In genomic region chr10:128283604-128284579, GRCm38 (mm10) we compare ENCODE assay signal across 8 mouse cellular contexts. TPM values are rescaled to one million over a fixed set of nuclear protein-coding genes. Genes with fewer than 3 reads are reported as not detected.
DNase-seq lines count a peak whose midpoint lies in the region; ATAC-seq lines count a peak whose summit lies in the region.

No protein-coding gene starts in this region.

- H3K27ac ChIP-seq in liver, embryonic 16.5 days (ENCODE audit: low read length) = no peak overlapping the region

- no peak overlapping the region for H3K4me2 ChIP-seq in liver, embryonic 16.5 days (ENCODE audit: low read depth, low read length)

- peak; percentile 35; the same call in 1 of the 2 replicates for ATAC-seq in liver, embryonic 16.5 days (ENCODE audit: low read depth)

- DNase-seq in CD4-positive, CD25-positive, alpha-beta regulatory T cell, adult 2 months (ENCODE audit: low read depth, low spot score) = peak; percentile 84
- peak; percentile 91 for DNase-seq in R1 (ENCODE audit: low read depth, low spot score)
- DNase-seq in cerebellum, adult 9-10 months = peak; percentile 99
- DNase-seq in forelimb bud, embryonic 11.5 days (ENCODE audit: low read depth, low spot score) = peak; percentile 72
- peak; percentile 74 for DNase-seq in kidney, adult 9 months
- DNase-seq in ovary, postnatal 36 days (ENCODE audit: low spot score) = peak; percentile 62
- DNase-seq in yolk sac, embryonic 10.5 days (ENCODE audit: low spot score) = peak; percentile 57

- H3K9ac ChIP-seq in liver, embryonic 16.5 days (ENCODE audit: low read depth, low read length) = no peak overlapping the region

- H3K4me1 ChIP-seq in liver, embryonic 16.5 days (ENCODE audit: control insufficient read depth, low read depth, low read length) = no peaks in the 10 kb centered on the region; the same call in 1 of the 2 replicates

- H3K4me3 ChIP-seq in liver, embryonic 16.5 days (ENCODE audit: low read depth, low read length) = no peak overlapping the region

- H3K9me3 ChIP-seq in liver, embryonic 16.5 days (replicated peaks; ENCODE audit: control insufficient read depth, low read length) = no peaks in the 10 kb centered on the region

- peaks cover 35% of the 10 kb centered on the region for H3K36me3 ChIP-seq in liver, embryonic 16.5 days (ENCODE audit: control insufficient read depth, insufficient read depth)

- WGBS in liver, embryonic 16.5 days (ENCODE audit: insufficient replicate concordance) = 62% methylated on average over 31 of the region's 31 CpGs

- no peaks in the 10 kb centered on the region for H3K27me3 ChIP-seq in liver, embryonic 16.5 days (ENCODE audit: control insufficient read depth, insufficient read depth, low read depth, low read length)

RNA-seq across cellular contexts. Expression of gene Stat2, which starts 13.5 kb away (rescaled TPM):
- 7.8 and 9.5 TPM in 2 replicates for polyA plus RNA-seq in liver, embryonic 16.5 days (2015; fragmentation: Nextera tagmentation; extraction: Ambion mirVana)

RNA-seq across cellular contexts. Expression of gene Il23a, which starts 14.7 kb away (rescaled TPM):
- polyA plus RNA-seq in liver, embryonic 16.5 days (2015; fragmentation: Nextera tagmentation; extraction: Ambion mirVana) = 0.06 and 0.12 TPM in 2 replicates

RNA-seq across cellular contexts. Expression of gene Apof, which starts 15.4 kb away (rescaled TPM):
- polyA plus RNA-seq in liver, embryonic 16.5 days (2015; fragmentation: Nextera tagmentation; extraction: Ambion mirVana) = 212 and 253 TPM in 2 replicates

RNA-seq across cellular contexts. Expression of gene Pan2, which starts 19.2 kb away (rescaled TPM):
- polyA plus RNA-seq in liver, embryonic 16.5 days (2015; fragmentation: Nextera tagmentation; extraction: Ambion mirVana) = 13.2 and 14.8 TPM in 2 replicates

RNA-seq across cellular contexts. Expression of gene Apon, which starts 30.0 kb away (rescaled TPM):
- polyA plus RNA-seq in liver, embryonic 16.5 days (2015; fragmentation: Nextera tagmentation; extraction: Ambion mirVana) = 1.4 and 1.9 TPM in 2 replicates
